Mouse (Mus musculus): ENCODE results near the gene Retreg1. TPM values are rescaled to one million over a fixed set of nuclear protein-coding genes. Genes with fewer than 3 reads are reported as not detected.

Gene Retreg1
- polyA plus RNA-seq, 1 experiment from 2014 or later = 57.3 TPM

DNA sequence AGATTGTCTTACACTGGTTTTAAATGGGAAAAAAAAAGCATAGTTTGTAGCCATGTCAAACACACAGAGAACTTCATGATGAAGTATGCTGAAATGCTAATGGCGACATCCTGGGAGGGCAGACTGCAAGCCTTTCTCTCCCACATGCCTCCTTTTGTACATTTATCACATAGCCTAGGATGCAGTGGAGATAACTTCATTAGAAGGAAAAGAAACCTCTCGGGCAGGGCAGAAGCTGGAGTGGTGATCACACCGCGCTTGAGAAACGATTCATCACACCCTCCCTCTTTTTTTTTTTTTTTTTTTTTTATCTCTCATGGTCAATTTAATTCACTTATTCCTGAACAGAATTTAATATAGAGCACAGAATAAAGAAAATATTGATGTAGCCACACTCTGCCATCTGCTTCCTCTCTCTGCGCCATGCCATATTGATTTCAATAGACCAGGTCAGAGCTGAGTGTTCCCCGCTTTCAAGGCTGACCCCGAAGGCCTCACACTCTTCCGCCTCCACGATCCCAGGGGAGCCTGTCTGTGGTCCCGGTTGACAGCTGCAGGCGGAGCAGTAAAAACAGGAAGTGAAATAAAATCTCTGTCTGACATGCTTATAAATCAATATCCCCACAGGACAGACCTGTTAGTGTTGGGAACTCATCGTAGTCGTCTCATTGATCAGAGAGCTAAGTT is 173.1 kb downstream of the Retreg1 start:
- H3K4me2 ChIP-seq = no peak overlapping the region
- H3K27me3 ChIP-seq (replicated peaks) = no peaks in the 10 kb centered on the region
- no peaks in the 10 kb centered on the region for H3K36me3 ChIP-seq
- H3K9me3 ChIP-seq = no peaks in the 10 kb centered on the region
- no peak overlapping the region for H3K4me3 ChIP-seq
- ATAC-seq (ENCODE audit: extremely low read depth, insufficient number of reproducible peaks, low FRiP score, low TSS enrichment) = no peak
- H3K9ac ChIP-seq = no peak overlapping the region
- no peak overlapping the region for H3K27ac ChIP-seq (replicated peaks)
- H3K4me1 ChIP-seq = peaks cover 12% of the 10 kb centered on the region
- 53% methylated on average over 14 of the region's 14 CpGs for WGBS

DNA sequence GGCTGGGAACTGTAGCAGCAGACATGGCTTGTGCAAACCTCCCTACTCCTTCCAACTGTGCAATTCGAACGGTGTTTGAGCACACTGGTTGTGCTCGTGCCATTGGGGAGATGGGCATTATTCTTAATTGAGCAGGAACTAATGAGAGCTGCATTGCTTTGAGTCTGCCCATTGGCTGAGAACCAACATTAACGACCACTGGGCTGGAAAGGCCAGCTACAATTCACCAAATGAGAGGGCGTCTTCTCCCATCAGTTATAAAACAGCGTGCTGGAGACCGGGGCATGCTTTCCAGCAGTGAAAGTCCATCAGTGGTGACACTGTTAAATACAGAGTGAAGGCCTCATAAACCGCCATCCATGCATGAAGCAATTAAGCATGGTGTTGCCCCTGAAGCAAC is 178.7 kb downstream of the Retreg1 start:
- Histone ChIP-seq H3K9ac (no peak overlapping the region), H3K4me3 (no peak overlapping the region), H3K27ac (replicated peaks) (no peak overlapping the region), H3K4me1 (no peaks in the 10 kb centered on the region), H3K27me3 (replicated peaks) (no peaks in the 10 kb centered on the region), H3K4me2 (no peak overlapping the region), H3K9me3 (no peaks in the 10 kb centered on the region), H3K36me3 (no peaks in the 10 kb centered on the region)
- ATAC-seq (ENCODE audit: extremely low read depth, insufficient number of reproducible peaks, low FRiP score, low TSS enrichment) = no peak
- 78% methylated on average over 8 of the region's 8 CpGs for WGBS

DNA sequence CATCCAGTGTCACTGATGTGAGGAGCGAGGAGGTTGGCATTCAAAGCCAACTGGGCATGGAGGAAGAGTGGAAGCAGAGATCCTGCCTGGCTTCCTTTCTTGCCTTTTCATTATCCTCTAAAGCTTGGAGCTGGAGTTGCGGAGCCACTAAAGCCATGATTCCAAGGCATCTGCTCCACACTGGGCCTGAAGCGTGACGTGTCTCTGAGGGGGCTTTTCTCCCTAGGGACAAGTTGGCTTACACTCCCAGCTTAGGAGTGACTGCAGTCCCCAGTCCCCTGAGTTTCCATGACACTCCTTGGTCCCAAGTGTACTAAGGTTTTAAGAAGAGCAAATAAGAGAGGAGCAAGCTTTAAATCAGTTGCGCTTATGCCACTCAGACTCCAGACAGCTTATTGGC is 179.7 kb downstream of the Retreg1 start:
- WGBS = 79% methylated on average over 5 of the region's 5 CpGs
- H3K27me3 ChIP-seq (replicated peaks) = no peaks in the 10 kb centered on the region
- H3K9me3 ChIP-seq = no peaks in the 10 kb centered on the region
- H3K36me3 ChIP-seq = no peaks in the 10 kb centered on the region
- ATAC-seq (ENCODE audit: extremely low read depth, insufficient number of reproducible peaks, low FRiP score, low TSS enrichment) = no peak
- H3K27ac ChIP-seq (replicated peaks) = no peak overlapping the region
- no peak overlapping the region for H3K9ac ChIP-seq
- no peaks in the 10 kb centered on the region for H3K4me1 ChIP-seq
- H3K4me3 ChIP-seq = no peak overlapping the region
- H3K4me2 ChIP-seq = no peak overlapping the region

Small RNA genes within 50 kb of the gene (microRNA-seq; reads per million reads assigned to microRNA genes)
- gene Mir7212 = not detected

Other genes starting within 250 kb of the Retreg1 start
- gene Myo10, start 220.7 kb upstream of the Retreg1 start, polyA plus RNA-seq (2015; fragmentation: Nextera tagmentation; extraction: Ambion mirVana) = 11.0 and 12.1 TPM in 2 replicates
- gene Zfp622, start 141.2 kb downstream of the Retreg1 start, polyA plus RNA-seq (2015; fragmentation: Nextera tagmentation; extraction: Ambion mirVana) = 16.4 and 20.9 TPM in 2 replicates

All from heart, embryonic 13.5 days (tissue).